Mouse (Mus musculus) ES-E14 (cell line): ENCODE data around the gene Map3k14.

ENCODE experiments used
- HCFC1 ChIP-seq: IDR thresholded peaks from 2 replicates; pipeline ENCODE4 v1.6.1; 2012; ENCODE audit warnings: low read length, inconsistent platforms, borderline replicate concordance; ENCODE audit not compliant: insufficient read depth
- ZC3H11A ChIP-seq: IDR thresholded peaks from 2 replicates; pipeline ENCODE4 v1.6.1; 2012; ENCODE audit warnings: low read depth, mild to moderate bottlenecking, inconsistent platforms, low read length, borderline replicate concordance
- ZNF384 ChIP-seq: IDR thresholded peaks from 2 replicates; pipeline ENCODE4 v1.6.1; 2012; ENCODE audit warnings: low read depth, low read length, inconsistent platforms

DNA sequence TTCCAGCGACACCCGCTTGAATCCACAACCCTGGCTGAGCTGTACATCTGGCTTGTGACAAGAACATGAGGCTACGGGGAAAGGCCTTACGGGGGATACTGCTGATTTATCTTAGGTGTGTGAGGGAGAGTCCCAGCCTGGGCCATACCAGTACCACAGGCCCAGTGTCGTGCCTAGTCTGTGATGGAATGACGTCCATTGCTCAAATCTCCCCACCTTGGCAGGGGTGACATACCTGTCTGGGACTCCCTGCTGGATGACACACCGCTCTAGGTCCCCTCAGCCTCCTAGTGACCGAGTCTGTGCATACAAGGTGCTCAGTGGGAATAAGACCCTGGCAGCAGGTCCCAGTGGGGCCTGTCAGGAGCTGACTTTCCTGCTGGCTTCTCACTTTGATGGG, 88.5 kb downstream of the Map3k14 start:
- no peak for TF ChIP-seq ZC3H11A
- TF ChIP-seq ZNF384: no peak
- no peak for TF ChIP-seq HCFC1
